Mouse (Mus musculus): ENCODE data around the gene Gm5678. TPM values are rescaled to one million over a fixed set of nuclear protein-coding genes. Genes with fewer than 3 reads are reported as not detected.

Gm5678 gene
- 1 to 10 TPM; 1.5 to 1.6 TPM for total RNA-seq (2021)
- long read RNA-seq, experiment 1 = 0 reads
- long read RNA-seq, experiment 2 = 0 reads

DNA sequence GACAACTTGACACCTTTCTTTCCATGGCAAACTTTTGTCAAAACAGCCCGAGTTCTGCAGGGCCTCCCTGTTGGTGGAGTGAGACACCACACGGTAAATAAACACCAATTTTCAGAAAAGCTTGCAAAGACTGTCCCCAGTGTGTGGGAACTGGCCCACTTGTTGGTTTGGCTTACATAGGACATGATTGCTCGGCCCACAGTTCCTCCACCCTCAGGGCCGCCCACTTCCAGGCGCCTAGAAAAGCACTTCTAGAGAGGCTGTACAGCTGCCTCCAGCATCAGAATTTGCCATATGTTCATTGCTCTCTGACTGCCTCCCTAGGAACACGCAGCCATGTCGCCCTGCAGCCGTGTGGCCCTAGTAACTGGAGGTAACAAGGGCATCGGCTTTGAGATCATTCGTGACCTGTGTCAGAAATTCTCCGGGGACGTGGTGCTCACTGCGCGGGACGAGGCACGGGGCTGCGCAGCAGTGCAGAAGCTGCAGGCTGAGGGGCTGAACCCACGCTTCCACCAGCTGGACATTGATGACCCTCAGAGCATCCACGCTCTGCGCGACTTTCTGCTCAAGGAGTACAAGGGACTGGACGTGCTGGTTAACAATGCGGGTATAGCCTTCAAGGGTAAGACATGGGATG, at the start of gene Gm5678:
Gene Gm5678, plus strand, starts transcription at position 337 of the 640 bp plus-strand sequence.
- no peak for DNase-seq (ENCODE audit: low spot score)

DNA sequence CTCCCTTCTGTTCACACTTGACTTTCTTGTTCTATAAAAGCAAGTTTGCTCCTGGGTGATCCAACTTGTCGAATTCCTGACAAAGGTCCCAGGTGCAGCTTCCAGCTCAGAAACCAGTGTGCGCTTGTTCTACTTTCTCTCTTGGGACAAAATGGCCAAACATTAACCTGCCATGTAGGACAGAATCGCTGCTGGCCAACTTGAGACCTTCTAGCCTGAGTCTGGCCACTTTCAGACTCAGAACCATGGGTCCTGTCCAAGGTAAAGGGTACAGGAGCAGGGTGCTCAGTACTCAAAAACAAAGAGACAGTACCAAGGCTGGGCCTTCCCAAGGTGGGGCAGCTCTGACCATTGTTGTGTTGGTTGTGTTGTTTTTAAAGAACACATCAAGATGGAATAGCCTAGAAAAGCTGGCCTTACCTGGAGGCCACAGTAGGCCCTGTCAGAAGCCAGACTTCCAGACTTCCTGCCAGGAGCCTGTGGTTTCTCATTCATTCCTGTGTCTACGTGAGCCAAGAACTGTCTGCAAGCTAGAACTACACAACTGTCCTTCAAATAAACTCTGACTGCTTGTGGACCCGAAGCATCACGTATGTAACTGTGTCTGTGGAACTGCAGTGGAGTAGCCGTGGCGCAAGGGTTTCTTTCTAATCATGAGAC, 49.4 kb upstream of the Gm5678 start:
- DNase-seq (ENCODE audit: low spot score) = no peak

DNA sequence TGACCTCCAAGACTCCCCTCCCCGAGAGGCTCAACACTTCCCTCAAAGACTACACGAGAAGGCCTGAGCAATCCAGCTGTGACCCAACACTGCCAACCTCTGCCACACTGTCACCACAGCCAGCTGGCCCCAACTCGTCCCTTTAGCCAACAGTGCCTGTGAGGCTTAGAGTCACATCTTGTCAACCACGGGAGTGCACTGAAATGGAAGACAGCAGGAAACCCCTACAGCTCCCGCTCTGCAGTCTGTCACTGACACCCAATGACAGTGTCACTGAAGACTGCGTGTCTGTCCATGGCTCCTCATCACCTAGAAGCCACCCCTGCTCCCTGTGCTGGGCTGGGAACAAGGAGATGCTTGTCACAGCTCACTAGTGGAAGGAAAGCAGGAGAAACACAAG, 46.8 kb upstream of the Gm5678 start:
- no peak for DNase-seq (ENCODE audit: low spot score)

DNA sequence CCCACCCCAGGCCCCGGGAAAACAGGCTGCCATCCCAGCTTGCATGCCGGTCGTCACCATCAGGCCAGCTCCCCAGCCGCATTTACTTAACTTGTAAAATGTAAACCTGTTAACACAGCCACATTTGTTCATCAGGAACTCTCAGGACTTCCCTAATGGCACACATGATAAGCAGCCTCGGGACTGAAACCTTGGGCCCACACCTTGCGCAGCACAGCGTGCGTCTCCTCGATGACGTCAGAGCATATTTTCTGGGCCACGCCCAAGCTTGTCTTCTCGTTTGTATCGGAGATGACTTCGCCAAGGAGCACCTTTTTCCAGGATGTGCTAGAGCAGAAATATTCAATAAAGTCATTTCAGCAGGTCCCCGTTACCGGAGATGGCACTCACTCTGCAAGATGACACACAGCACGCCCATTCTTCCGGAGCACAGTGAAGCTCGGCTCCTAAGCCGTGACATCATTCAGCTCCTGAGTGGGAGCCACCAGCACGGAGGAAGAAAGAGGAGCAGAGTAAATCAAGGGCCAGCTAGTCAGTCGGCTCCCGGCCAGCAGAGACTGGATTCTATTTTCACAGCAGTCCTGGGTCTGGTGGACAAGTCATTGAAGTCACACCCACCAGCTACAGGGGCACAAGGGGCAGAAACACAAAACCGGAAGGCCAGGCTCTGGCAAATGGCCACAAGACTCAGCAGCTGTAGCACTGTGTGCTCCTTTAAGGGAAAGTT, 42.8 kb upstream of the Gm5678 start:
- DNase-seq (ENCODE audit: low spot score) = no peak

DNA sequence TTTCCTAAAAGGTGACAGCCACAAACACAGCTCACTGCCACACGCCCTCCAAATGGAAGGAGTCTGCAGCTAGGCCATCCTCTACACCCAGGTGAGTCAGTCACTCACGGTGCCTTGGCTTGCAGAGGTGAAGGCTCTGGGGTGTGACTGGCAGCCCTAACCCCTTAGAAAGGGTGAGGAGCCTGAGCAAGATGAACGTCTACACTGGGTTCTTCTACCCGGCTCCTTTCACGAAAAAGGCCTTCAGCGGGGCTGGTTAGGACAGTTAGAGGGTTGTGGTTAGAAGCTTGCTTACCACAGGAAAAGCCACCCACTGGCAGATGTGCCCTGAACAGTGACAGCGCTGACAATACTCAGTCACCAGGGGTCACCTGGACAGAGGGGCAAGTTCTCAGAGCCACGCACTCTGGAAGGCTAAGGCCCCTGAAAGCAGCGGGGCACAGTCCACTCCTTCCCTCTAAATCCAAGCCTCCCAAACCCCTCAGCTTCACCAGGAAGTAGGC, 42.1 kb upstream of the Gm5678 start:
- DNase-seq (ENCODE audit: low spot score) = no peak

DNA sequence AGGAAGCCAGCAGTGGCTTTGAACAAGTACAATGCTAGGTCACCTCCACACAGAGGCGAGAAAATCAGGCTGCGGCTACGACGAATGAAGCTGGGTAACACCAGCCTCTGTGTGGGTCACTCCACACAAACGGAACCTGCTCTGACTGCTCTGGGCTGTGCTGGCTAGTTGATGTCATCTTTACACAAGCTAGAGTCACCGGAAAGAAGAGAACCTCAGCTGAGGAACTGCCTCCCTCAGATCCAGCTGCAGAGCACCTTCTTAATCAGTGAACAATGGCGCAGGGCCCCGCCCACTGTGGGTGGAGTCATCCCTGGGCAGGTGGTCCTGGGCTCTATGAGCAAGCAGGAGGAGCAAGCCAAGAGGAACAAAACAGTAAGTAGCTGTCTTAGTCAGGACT, 41.5 kb upstream of the Gm5678 start:
- DNase-seq (ENCODE audit: low spot score) = no peak

DNA sequence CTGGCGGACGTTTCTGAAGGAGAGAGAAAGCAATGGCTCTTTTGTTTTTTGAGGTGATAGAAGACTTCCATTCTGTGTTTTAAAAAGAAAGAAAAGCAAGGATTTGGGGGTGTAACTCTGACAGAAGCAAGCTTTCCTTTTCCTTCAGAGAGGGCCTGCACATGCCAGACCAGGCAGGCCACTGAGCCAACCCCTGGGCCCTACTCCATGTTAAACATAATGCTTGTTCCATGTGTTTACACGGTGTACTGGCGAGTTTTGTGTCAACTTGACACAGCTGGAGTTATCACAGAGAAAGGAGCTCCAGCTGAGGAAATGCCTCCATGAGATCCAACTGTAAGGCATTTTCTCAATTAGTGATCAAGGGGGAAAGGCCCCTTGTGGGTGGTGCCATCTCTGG, 39.6 kb upstream of the Gm5678 start:
- no peak for DNase-seq (ENCODE audit: low spot score)

DNA sequence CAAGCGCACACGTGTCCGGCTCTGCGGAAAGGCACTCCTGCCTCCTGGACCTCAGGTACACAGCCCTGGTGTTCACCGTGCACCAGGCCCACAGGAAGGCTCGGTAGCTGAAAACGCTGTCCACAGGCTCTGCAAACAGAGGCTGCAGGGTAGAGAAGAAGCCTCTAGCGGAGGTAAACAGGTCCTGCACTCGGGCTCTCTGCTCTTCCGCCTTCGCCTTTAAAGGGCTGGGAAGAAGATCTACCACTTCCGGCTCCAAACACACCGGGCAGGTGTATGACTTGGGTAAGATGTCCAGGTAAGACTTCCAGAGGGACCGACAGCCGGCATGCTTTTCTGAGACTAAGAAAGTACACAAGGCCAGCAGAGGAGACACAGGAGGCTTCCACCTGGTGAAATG, 37.0 kb upstream of the Gm5678 start:
- no peak for DNase-seq (ENCODE audit: low spot score)

DNA sequence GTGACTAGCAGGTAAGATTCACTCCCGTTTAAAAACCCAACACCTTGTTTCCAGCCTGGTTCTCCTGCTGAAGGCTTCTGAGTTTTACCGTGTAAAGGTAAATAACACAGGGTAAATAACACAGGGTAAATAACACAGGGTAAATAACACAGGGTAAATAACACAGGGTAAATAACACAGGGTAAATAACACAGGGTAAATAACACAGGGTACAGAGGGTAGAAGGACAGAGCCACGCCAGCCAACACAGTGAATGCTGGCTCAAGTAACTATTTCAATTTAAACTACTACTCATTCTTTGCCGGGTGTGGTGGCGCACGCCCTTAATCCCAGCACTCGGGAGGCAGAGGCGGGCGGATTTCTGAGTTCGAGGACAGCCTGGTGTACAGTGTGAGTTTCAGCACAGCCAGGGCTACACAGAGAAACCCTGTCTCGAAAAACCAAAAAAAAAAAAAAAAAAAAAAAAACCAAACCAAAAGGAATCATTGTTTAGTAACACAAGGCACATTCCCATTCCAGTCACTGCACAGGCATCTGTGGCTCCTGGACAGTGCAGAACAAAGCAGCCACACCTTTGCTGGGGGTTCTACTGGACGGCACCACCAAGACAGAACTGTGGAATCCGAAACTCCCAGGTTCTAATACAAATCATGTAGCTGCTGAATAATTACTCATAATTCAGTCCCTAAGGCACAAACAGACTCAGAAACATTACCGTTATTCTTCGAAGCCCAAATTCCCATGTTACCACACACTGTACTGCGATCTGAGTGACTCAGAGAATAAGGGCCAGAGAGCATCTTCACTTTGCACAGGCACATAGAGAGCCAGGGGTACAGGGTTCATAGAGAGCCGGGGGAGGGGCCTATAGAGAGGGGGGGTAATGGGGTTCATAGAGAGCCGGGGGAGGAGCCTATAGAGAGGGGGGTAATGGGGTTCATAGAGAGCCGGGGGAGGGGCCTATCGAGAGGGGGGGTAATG, 36.2 kb upstream of the Gm5678 start:
- DNase-seq (ENCODE audit: low spot score) = no peak

DNA sequence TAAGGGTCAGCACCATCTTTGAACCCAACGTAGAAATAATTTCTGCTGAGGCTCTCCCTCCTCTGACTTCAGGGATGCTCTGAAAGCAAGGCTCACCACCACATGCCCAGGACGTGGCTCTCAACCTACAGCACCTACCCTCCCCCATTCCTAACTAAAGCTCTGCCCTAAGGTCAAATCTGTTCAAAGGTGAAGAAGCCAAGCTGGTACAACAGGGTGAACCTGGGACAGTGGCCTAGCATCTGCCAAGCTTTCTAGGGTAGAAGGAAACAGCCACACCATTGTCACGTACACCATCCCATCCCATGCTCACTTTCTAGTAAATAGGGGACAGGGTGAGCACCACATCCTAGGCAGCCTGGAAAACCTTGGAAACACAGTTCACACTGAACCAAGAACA, 35.2 kb upstream of the Gm5678 start:
- DNase-seq (ENCODE audit: low spot score) = no peak

DNA sequence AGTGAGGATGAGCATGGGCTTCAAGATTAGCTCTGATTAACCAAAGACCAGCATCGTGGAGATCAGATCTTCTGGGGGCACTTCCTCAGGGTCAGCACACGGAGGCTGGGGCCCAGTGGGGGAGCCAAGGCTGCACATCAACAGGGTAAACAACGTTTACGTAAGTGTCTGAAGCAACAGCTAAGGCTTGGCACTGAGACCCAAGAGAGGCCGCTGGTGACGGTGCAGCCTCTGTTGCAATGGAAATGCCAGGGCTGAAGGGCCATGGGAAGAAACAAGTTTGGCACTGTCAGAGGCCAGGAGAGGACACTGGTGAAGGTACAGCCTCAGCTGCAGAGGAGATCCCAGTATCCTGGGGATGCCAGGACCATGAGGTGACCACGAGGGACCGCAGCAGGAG, 34.5 kb upstream of the Gm5678 start:
- no peak for DNase-seq (ENCODE audit: low spot score)

DNA sequence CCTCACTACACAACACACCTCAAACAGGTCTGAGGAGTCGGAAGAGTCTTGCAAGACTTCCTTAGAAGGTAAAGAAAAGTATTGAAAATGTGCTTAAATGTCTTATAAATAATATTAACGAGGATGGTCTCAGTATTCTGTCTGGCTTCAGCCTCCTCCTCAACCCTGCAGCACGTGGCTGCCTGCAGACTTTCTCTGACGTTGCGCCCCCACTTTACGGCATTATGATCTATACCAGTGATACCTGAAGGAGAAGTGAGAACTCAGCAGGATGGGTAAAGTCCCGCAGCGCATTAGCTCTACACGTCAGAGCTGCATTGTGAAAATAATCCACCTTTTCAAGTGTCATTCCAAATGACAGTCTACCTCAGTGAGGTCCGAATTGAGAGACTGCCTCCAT, 33.4 kb upstream of the Gm5678 start:
- no peak for DNase-seq (ENCODE audit: low spot score)

DNA sequence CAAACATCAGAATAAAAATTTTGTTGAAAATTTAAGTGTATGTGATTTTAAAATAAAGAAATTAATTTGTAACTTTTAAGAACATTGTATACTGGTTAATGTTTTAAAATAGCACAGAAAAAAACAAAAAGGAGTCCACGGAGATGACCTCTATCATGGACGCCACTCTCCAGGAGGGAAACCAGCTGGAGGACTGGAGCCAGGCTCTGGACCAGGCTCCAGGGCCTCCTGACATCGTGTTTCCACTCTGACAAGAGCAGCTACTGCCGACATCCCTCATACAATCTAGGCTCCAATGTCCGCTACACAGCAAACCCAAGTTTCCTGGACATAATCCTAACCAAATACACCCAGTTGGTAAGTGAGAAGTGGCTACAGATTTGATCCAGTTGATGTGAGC, 32.1 kb upstream of the Gm5678 start:
- DNase-seq (ENCODE audit: low spot score) = no peak

DNA sequence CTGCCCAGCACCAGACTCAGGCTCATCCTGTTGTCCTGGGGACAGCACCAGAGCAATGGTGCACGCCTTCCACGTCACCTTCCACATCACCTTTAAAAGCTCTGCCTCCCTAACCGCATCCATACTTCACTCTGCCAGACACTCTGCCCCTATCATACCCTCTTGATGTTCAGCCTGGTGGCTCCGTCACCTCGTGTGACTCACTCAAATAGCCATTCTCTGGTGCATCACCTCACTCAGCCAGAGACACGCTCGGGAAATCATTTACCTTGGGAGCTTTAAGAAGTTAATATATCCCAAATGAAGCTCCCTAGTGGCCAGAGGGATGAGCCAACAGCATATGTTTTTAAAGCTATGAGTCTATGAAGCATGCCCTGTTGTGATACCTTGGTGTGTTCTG, 31.1 kb upstream of the Gm5678 start:
- DNase-seq (ENCODE audit: low spot score) = no peak

DNA sequence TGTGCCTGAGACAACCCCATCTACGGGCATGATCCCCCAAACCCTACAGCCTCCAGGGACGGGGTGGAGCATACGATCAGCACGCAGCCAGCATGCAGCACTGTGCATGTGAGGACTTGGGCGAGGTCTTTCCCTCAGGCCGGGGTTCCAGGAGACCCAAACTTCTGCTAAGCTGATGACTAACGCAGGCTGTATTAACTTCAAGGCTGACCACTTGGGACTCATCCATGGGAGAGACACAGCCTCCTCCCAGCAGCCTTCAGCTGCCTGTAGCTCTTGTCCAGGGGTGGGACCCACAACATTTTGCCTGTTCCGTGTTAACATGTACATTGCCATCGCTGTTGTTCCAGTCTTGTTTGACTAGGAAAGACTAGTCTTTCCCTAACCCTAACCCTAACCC, 30.3 kb upstream of the Gm5678 start:
- no peak for DNase-seq (ENCODE audit: low spot score)

DNA sequence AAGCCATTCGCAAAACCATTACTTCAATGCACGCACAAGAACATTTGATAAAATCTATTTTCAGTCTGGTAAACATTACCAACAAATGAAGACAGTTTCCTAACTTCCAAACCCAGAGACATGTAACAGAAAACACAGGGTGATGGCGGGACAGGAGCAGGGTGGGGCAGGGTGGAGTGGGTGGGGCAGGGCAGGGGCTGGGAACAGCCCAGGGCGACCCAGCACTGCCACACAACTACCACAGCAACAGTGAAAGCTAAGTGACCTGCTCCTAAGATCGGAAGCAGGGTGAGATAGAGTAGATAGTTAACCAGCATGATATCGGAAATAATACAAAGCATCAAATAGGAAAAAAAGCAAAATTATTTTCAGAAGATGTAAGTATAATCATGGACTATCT, 28.4 kb upstream of the Gm5678 start:
- DNase-seq (ENCODE audit: low spot score) = no peak

DNA sequence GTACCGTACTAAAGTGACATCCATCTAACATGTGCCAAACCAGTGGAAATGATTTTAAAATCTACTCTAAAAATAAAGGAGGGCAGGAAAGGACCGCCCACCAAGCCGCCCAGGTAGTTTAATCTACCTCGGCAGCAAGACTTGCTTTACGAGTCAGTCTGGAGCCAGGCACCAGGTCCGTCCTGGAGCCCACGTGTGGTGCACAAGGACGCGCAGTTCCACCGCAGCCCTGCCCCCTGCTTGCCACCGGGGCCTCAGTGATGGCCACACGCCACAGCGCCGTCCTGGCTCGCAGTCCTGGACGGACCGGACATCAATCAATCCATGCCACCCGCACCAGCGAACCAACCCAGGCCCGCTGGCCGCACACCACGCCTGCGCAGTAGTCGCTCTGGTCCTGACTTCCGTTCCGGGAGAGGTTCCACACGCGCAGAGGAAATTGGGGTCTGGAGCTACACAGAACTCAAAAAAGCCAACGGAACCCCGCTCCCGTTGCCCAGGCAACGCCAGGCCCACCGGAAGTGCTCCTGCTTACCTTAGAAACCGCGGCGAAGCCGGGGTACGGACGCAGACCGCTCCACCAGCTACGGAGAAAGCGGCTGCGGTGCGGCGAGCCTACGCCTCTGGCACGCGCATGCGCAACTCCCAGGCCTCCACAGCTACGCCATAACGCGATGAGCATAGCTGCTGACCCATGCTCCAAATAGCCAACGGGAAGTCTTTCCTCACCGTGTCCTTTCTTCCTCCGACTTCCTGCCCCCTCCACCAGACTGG, 24.3 kb upstream of the Gm5678 start, which contains the start of gene Setd4:
Gene Setd4, minus strand, starts transcription at position 625 of the 774 bp plus-strand sequence.
- DNase-seq (ENCODE audit: low spot score) = peak; percentile 95

DNA sequence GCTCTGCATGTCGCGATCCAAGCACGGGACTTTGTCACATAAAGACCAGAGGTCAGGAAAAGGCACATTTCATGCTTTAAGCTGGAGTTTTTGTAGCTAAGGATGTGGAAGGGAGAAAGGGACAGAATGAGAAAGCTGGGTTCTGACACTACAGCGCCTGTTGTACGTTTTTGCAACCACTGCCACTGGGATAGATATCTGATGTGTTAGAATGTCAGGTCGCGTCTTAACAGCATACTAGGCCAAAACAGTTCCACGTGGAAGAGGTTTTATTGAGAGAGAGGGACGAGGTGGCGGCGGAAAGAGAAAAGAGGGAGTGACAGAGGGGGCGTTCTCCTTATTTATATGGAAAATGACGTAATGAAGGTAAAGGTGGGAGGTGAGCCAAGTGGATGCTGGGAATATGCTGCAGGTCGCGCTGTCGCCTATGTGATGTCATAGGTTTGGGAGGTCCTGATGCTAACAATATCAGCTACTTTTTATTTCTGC, 23.4 kb upstream of the Gm5678 start:
- no peak for DNase-seq (ENCODE audit: low spot score)

DNA sequence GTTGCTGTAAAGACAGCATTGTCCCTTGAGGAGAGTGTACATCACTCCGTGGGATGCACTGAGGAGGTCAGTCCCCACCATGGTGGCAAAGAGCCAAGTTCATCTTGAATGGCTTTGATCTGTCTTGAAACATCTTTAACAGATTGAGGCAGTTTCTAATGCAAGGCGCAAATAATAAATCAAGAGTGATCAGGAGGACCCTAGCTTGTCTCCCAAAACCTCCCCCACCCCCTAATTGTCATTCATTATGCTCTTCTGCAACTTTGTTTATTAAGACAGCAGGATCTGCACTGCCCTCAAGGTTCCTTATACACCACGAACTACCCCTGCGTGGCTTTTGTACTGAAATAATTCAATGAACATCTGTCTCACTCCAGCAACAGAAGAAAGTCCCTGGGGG, 22.3 kb upstream of the Gm5678 start, which contains the start of gene Cbr1:
Gene Cbr1, plus strand, starts transcription at position 301 of the 400 bp plus-strand sequence.
- DNase-seq (ENCODE audit: low spot score) = no peak

DNA sequence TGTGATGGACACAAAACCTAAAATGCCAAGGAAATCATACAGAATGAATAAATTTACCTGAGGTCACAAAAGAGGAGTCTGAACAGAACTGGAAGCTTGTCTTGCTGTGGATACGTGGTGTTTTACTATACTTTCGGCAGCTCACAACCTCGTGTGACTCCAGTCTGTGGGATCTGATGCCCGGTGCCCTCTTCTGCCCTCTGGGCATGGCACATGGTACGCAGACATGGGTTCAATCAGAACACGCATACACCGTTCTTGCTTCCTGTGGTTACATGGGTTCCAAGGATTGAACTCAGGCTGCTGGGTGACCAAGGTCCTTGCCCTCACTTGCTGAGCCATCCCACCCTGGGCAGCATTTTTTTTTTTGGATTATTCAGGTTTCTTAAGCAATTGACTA, 21.8 kb upstream of the Gm5678 start:
- no peak for DNase-seq (ENCODE audit: low spot score)
